Mouse (Mus musculus) kidney, adult 2 months (tissue): ENCODE data around the gene Gna12. TPM values are rescaled to one million over a fixed set of nuclear protein-coding genes. Genes with fewer than 3 reads are reported as not detected.

Source experiments
- DNase-seq: peaks from one replicate; pipeline ENCODE4 v3.0.0; 2021
- H3K27ac ChIP-seq: fragments of 200-500 bp; 2 replicates; pipeline ENCODE4 v1.5.1; 2012; ENCODE audit warnings: low read depth, low read length, control low read depth, inconsistent platforms; ENCODE audit not compliant: insufficient read depth
- H3K27me3 ChIP-seq: fragments of 200-500 bp; replicated peaks from 2 replicates; pipeline ENCODE4 v1.6.1; 2012; ENCODE audit warnings: mild to moderate bottlenecking, moderate library complexity, low read length, inconsistent platforms; ENCODE audit not compliant: control insufficient read depth, insufficient read depth
- H3K36me3 ChIP-seq: fragments of 200-500 bp; 2 replicates; pipeline ENCODE4 v1.6.1; 2012; ENCODE audit warnings: mild to moderate bottlenecking, moderate library complexity, low read length, inconsistent platforms; ENCODE audit not compliant: control insufficient read depth, insufficient read depth
- H3K4me1 ChIP-seq: fragments of 200-500 bp; 2 replicates; pipeline ENCODE4 v1.6.1; 2011; ENCODE audit warnings: low read length; ENCODE audit not compliant: control insufficient read depth, insufficient read depth
- H3K4me3 ChIP-seq: fragments of 200-500 bp; 2 replicates; pipeline ENCODE4 v1.5.1; 2011; ENCODE audit warnings: mild to moderate bottlenecking, low read depth, low read length, control low read depth; ENCODE audit not compliant: insufficient read depth
- CTCF ChIP-seq: fragments of 200-500 bp; conservative IDR thresholded peaks from 2 replicates; pipeline ENCODE4 v1.5.1; 2011; ENCODE audit warnings: low read depth, mild to moderate bottlenecking, control low read depth, low read length, moderate library complexity, mixed read lengths; ENCODE audit not compliant: insufficient read depth, insufficient read length
- POLR2A ChIP-seq: fragments of 200-500 bp; IDR thresholded peaks from one replicate; pipeline ENCODE4 v1.6.1; 2011; ENCODE audit warnings: low read depth, low read length, control low read depth
- WGBS: fragments of 180-500 bp; shearing (Covaris S2); methylation state at CpG from one replicate; pipeline ENCODE4 v1.1.7; 2018; 5-methylcytosine and 5-hydroxymethylcytosine counted together
- polyA plus RNA-seq: library from polyadenylated mRNA; depleted of rRNA; stranded (reverse); fragments of >200 nt; gene quantifications from 2 replicates; pipeline ENCODE4 v1.2.3, GENCODE M21; 2012

Gna12 gene
- polyA plus RNA-seq, 1 experiment, result 122 TPM

GRCm38 (mm10) chr5:140772158-140772557, 58.1 kb downstream of the Gna12 start:
- WGBS, result 52% methylated on average over 7 of the region's 7 CpGs
- TF ChIP-seq CTCF (no peak), POLR2A (no peak)
- Histone ChIP-seq H3K36me3 (no peaks in the 10 kb centered on the region), H3K4me3 (no peak overlapping the region), H3K27me3 (no peaks in the 10 kb centered on the region), H3K27ac (peak overlapping the region; percentile 59; the same call in 1 of the 2 replicates), H3K4me1 (peaks cover 14% of the 10 kb centered on the region)
- no peak for DNase-seq

DNA sequence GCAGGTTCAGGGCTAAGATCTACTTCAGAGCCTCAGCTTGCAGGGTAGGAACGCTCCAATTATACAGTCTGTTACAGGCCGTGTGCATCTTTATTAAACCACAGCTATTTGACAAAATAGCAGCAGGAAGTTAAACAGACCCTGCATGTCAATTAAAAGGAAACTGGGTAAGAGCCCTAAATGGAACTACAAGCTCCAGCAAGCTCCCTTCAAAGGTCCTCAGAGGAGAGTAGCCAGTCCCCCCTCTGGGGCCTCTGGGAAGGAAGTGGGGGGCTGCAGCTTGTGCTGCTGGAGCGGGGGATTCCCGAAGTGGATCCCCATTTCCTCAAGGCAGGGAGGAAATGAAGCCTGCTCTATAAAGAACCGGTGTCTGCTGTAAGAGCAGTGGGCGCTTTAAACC, 58.6 kb downstream of the Gna12 start:
- H3K4me1 ChIP-seq, result peaks cover 18% of the 10 kb centered on the region
- no peaks in the 10 kb centered on the region for H3K27me3 ChIP-seq
- WGBS, result 41% methylated on average over 6 of the region's 6 CpGs
- H3K27ac ChIP-seq, result peak overlapping the region; percentile 59; the same call in 1 of the 2 replicates
- no peaks in the 10 kb centered on the region for H3K36me3 ChIP-seq
- H3K4me3 ChIP-seq, result no peak overlapping the region
- TF ChIP-seq POLR2A, result no peak
- TF ChIP-seq CTCF, result no peak
- DNase-seq, result no peak

- H3K27me3 ChIP-seq, result no peaks in the 10 kb centered on the region
- H3K36me3 ChIP-seq, result no peaks in the 10 kb centered on the region
- H3K4me1 ChIP-seq, result peaks cover 26% of the 10 kb centered on the region
- TF ChIP-seq CTCF (no peak), POLR2A (no peak)
- no peak for DNase-seq
- no peak overlapping the region for H3K4me3 ChIP-seq
- H3K27ac ChIP-seq, result peak overlapping the region; percentile 81
- WGBS, result 55% methylated on average over 5 of the region's 5 CpGs
These were observed 61.9 kb downstream of the Gna12 start for GRCm38 (mm10) chr5:140768333-140768732.

GRCm38 (mm10) chr5:140767704-140768141, 62.5 kb downstream of the Gna12 start:
- TF ChIP-seq CTCF (no peak), POLR2A (no peak)
- H3K27me3 ChIP-seq, result no peaks in the 10 kb centered on the region
- H3K4me1 ChIP-seq, result peaks cover 26% of the 10 kb centered on the region
- WGBS, result 24% methylated on average over 9 of the region's 9 CpGs
- no peak overlapping the region for H3K4me3 ChIP-seq
- DNase-seq, result peak; percentile 94
- H3K36me3 ChIP-seq, result no peaks in the 10 kb centered on the region
- H3K27ac ChIP-seq, result peak overlapping the region; percentile 81

DNA sequence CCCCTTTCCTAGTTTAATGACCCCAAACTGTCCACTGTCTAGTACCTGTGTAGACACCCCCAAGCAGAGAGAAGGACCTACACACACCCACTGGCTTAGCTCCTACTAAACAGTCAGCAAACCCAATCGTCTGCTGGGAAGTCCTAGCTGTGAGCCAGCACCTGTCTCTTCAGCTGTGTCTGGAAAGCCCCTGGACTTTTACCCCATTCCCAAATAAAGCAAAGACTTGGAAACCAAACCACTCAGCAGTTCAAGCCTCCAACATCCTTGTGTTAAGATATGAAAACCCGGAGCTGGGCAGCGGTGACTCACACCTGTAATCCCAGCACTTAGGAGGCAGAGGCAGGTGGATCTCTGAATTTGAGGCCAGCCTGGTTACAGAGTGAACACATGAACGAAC, 63.7 kb downstream of the Gna12 start:
- Histone ChIP-seq H3K27me3 (no peaks in the 10 kb centered on the region), H3K4me3 (no peak overlapping the region), H3K4me1 (peaks cover 26% of the 10 kb centered on the region), H3K36me3 (no peaks in the 10 kb centered on the region), H3K27ac (peak overlapping the region; percentile 61; the same call in 1 of the 2 replicates)
- WGBS, result 55% methylated on average over 4 of the region's 4 CpGs
- TF ChIP-seq CTCF, result no peak
- TF ChIP-seq POLR2A, result no peak
- peak; percentile 58 for DNase-seq

GRCm38 (mm10) chr5:140764921-140765613, 65.2 kb downstream of the Gna12 start:
- peak; percentile 61 for DNase-seq
- 55% methylated on average over 6 of the region's 6 CpGs for WGBS
- TF ChIP-seq POLR2A, result no peak
- TF ChIP-seq CTCF, result no peak
- Histone ChIP-seq H3K36me3 (no peaks in the 10 kb centered on the region), H3K4me3 (no peak overlapping the region), H3K27ac (peak overlapping the region; percentile 63), H3K4me1 (peaks cover 26% of the 10 kb centered on the region), H3K27me3 (no peaks in the 10 kb centered on the region)

DNA sequence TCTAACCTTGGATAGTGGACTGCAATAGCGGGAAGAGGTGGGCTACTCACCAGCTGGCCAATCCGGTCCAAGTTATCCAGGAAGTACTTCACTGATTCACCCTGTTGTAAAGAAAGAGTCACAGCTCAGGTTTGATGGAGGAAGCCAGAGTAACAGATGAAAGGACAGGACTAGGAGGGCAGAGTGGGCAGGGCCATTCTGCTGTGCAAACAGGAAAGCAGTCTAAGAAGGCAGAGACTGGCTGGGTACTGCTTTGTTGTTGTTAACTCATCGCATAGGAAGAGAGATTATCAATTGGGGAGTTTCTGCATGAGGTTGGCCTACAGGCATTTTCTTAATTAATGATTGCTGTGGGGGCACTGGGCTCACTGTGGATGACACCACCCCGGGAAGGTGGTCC, 67.7 kb downstream of the Gna12 start:
- Histone ChIP-seq H3K4me3 (no peak overlapping the region), H3K36me3 (no peaks in the 10 kb centered on the region; the same call in 1 of the 2 replicates), H3K4me1 (peaks cover 13% of the 10 kb centered on the region; the same call in 1 of the 2 replicates), H3K27ac (no peak overlapping the region), H3K27me3 (no peaks in the 10 kb centered on the region)
- DNase-seq, result no peak
- 81% methylated on average over 4 of the region's 4 CpGs for WGBS
- no peak for TF ChIP-seq CTCF
- TF ChIP-seq POLR2A, result no peak
